In genomic region chr6:128836955-128837334, GRCm38 (mm10) we compare ENCODE assay signal across 10 mouse cellular contexts. TPM values are rescaled to one million over a fixed set of nuclear protein-coding genes. Genes with fewer than 3 reads are reported as not detected.
DNase-seq lines count a peak whose midpoint lies in the region; ATAC-seq and TF ChIP-seq lines count a peak whose summit lies in the region.
"Had no signal": no experiment of that assay in that cellular context is flagged by ENCODE, and none has a peak within 500 bp of the region (broad histone marks: within the 10 kb centered on the region; RNA-seq: fewer than 3 reads in every experiment).

No protein-coding gene starts in this region.

- TF ChIP-seq POLR2A in ES-Bruce4 (IDR thresholded peaks at IDR 0.05; ENCODE audit: insufficient read depth, low read length): no peak

- no peak for TF ChIP-seq CTCF in ES-Bruce4 (IDR thresholded peaks at IDR 0.05; ENCODE audit: low read depth, low read length)

- H3K36me3 ChIP-seq in heart, embryonic 13.5 days: no peaks in the 10 kb centered on the region
- H3K36me3 ChIP-seq in ES-Bruce4 (ENCODE audit: control insufficient read depth, insufficient read depth, low read length, poor library complexity, severe bottlenecking): no peaks in the 10 kb centered on the region
- H3K36me3 ChIP-seq in forebrain, embryonic 16.5 days (ENCODE audit: control insufficient read depth, insufficient read depth): no peaks in the 10 kb centered on the region
- H3K36me3 ChIP-seq in liver, embryonic 15.5 days (replicated peaks): no peaks in the 10 kb centered on the region

- peak overlapping the region; percentile 70; the same call in 1 of the 2 replicates for H3K27ac ChIP-seq in heart, embryonic 13.5 days (replicated peaks)
- H3K27ac ChIP-seq in ES-Bruce4 (ENCODE audit: insufficient read depth, low read length): no peak overlapping the region; the same call in 1 of the 2 replicates
- peak overlapping the region; percentile 94 for H3K27ac ChIP-seq in forebrain, embryonic 16.5 days (ENCODE audit: low read length)
- H3K27ac ChIP-seq in liver, embryonic 15.5 days (replicated peaks): no peak overlapping the region

- peaks cover 20% of the 10 kb centered on the region for H3K4me1 ChIP-seq in heart, embryonic 13.5 days
- H3K4me1 ChIP-seq in ES-Bruce4 (ENCODE audit: control insufficient read depth, insufficient read depth, low read length): no peaks in the 10 kb centered on the region
- peaks cover 15% of the 10 kb centered on the region for H3K4me1 ChIP-seq in forebrain, embryonic 16.5 days (replicated peaks; ENCODE audit: control insufficient read depth, insufficient read depth, low read length)
- H3K4me1 ChIP-seq in liver, embryonic 15.5 days (replicated peaks): peaks cover 46% of the 10 kb centered on the region

- 83% methylated on average over 6 of the region's 6 CpGs for WGBS in heart, embryonic 13.5 days
- 79% methylated on average over 6 of the region's 6 CpGs for WGBS in forebrain, embryonic 16.5 days
- 59% methylated on average over 6 of the region's 6 CpGs for WGBS in liver, embryonic 15.5 days (ENCODE audit: insufficient replicate concordance)

- intact Hi-C loops in heart, postnatal 25 days (cut with DNase I): loop anchor here (1.0 kb wide), 1 partner anchor 34 kb away; no protein-coding TSS in a partner anchor

- H3K4me3 ChIP-seq in heart, embryonic 13.5 days: peak overlapping the region; percentile 70
- no peak overlapping the region for H3K4me3 ChIP-seq in ES-Bruce4 (ENCODE audit: low read depth, low read length)
- H3K4me3 ChIP-seq in forebrain, embryonic 16.5 days (replicated peaks; ENCODE audit: low read length): peak overlapping the region; percentile 93
- peak overlapping the region; percentile 69; the same call in 1 of the 2 replicates for H3K4me3 ChIP-seq in liver, embryonic 15.5 days (replicated peaks)

- TF ChIP-seq EP300 in ES-Bruce4 (IDR thresholded peaks at IDR 0.05; ENCODE audit: insufficient read depth, low read depth, low read length): no peak

- no peak for DNase-seq in heart, postnatal 25 days (ENCODE audit: low spot score)
- DNase-seq in c-Kit-positive CD71-positive TER-119-positive erythroid progenitor cells, embryonic 14.5 days (ENCODE audit: low spot score): no peak
- DNase-seq in adrenal gland, postnatal 25 days: no peak
- DNase-seq: lung, adult 18-20 months had no signal

- H3K27me3 ChIP-seq in heart, embryonic 13.5 days (replicated peaks): no peaks in the 10 kb centered on the region
- no peaks in the 10 kb centered on the region for H3K27me3 ChIP-seq in ES-Bruce4 (ENCODE audit: control insufficient read depth, insufficient read depth, low read length, poor library complexity, severe bottlenecking)
- H3K27me3 ChIP-seq in forebrain, embryonic 16.5 days (replicated peaks; ENCODE audit: control insufficient read depth, insufficient read depth, low read length): no peaks in the 10 kb centered on the region
- no peaks in the 10 kb centered on the region for H3K27me3 ChIP-seq in liver, embryonic 15.5 days

- H3K9ac ChIP-seq in heart, embryonic 13.5 days: peak overlapping the region; percentile 81; the same call in 1 of the 2 replicates
- H3K9ac ChIP-seq in ES-Bruce4 (ENCODE audit: low read depth, poor library complexity, severe bottlenecking): peak overlapping the region; percentile 73; the same call in 1 of the 2 replicates
- no peak overlapping the region for H3K9ac ChIP-seq in forebrain, embryonic 16.5 days (replicated peaks; ENCODE audit: low read depth, low read length)
- H3K9ac ChIP-seq in liver, embryonic 15.5 days: no peak overlapping the region

- ATAC-seq in heart, embryonic 13.5 days (ENCODE audit: extremely low read depth, insufficient number of reproducible peaks, low FRiP score, low TSS enrichment): no peak
- ATAC-seq in forebrain, embryonic 16.5 days: no peak
- ATAC-seq in liver, embryonic 15.5 days (ENCODE audit: insufficient read depth): no peak
- no peak for ATAC-seq in erythroblast, adult 5-6 weeks (replicated peaks; ENCODE audit: low FRiP score, poor library complexity, severe bottlenecking)

- peak overlapping the region; percentile 89 for H3K4me2 ChIP-seq in heart, embryonic 13.5 days
- peak overlapping the region; percentile 49 for H3K4me2 ChIP-seq in forebrain, embryonic 16.5 days (ENCODE audit: low read length)
- peak overlapping the region; percentile 84 for H3K4me2 ChIP-seq in liver, embryonic 15.5 days

- no peaks in the 10 kb centered on the region for H3K9me3 ChIP-seq in heart, embryonic 13.5 days
- H3K9me3 ChIP-seq in ES-Bruce4 (replicated peaks; ENCODE audit: control insufficient read depth, insufficient read depth, low read length, poor library complexity, severe bottlenecking): no peaks in the 10 kb centered on the region
- H3K9me3 ChIP-seq in forebrain, embryonic 16.5 days (ENCODE audit: control insufficient read depth, low read length): no peaks in the 10 kb centered on the region
- H3K9me3 ChIP-seq in liver, embryonic 15.5 days (replicated peaks): no peaks in the 10 kb centered on the region

RNA-seq across cellular contexts. Expression of gene Klrb1b, which starts 10.8 kb away (rescaled TPM):
- not detected in 2 replicates for polyA plus RNA-seq in heart, embryonic 13.5 days (2015; fragmentation: Nextera tagmentation; extraction: Ambion mirVana)
- under 1 TPM in 1 of 2 experiments, not detected in 1; 0.10 TPM for total RNA-seq in heart, postnatal 25 days (2021)
- polyA plus RNA-seq in ES-Bruce4 (2011; ENCODE audit: insufficient read depth, insufficient read length, low read depth, missing spikeins): not detected in 2 replicates
- not detected in 2 replicates for polyA plus RNA-seq in forebrain, embryonic 16.5 days (2015; fragmentation: Nextera tagmentation; extraction: Ambion mirVana)
- polyA plus RNA-seq in liver, embryonic 15.5 days (2015; fragmentation: Nextera tagmentation; extraction: Ambion mirVana): 0.18 and 0.23 TPM in 2 replicates
- not detected in 2 replicates for total RNA-seq in adrenal gland, postnatal 25 days (2021)
- 2.1 TPM in 1 of 2 replicates, not detected in the other for total RNA-seq in erythroblast, adult 5-6 weeks (2015; ENCODE audit: low replicate concordance)
- 0.94 TPM in 1 of 2 replicates, not detected in the other for total RNA-seq in erythroblast, adult 5-6 weeks (2017; ENCODE audit: low replicate concordance)
- total RNA-seq: ES-E14 had no signal

RNA-seq across cellular contexts. Expression of gene Gm44511, which starts 10.8 kb away (rescaled TPM):
- not detected in 2 replicates for polyA plus RNA-seq in heart, embryonic 13.5 days (2015; fragmentation: Nextera tagmentation; extraction: Ambion mirVana)
- total RNA-seq in heart, postnatal 25 days (2021): not detected
- polyA plus RNA-seq in ES-Bruce4 (2011; ENCODE audit: insufficient read depth, insufficient read length, low read depth, missing spikeins): not detected in 2 replicates
- not detected in 2 replicates for polyA plus RNA-seq in forebrain, embryonic 16.5 days (2015; fragmentation: Nextera tagmentation; extraction: Ambion mirVana)
- not detected in 2 replicates for polyA plus RNA-seq in liver, embryonic 15.5 days (2015; fragmentation: Nextera tagmentation; extraction: Ambion mirVana)
- not detected in 2 replicates for total RNA-seq in adrenal gland, postnatal 25 days (2021)
- total RNA-seq in erythroblast, adult 5-6 weeks (2015; ENCODE audit: low replicate concordance): 1.7 and 3.8 TPM in 2 replicates
- total RNA-seq in erythroblast, adult 5-6 weeks (2017; ENCODE audit: low replicate concordance): not detected in 2 replicates
- total RNA-seq: ES-E14 had no signal

RNA-seq across cellular contexts. Expression of gene Klrb1c, which starts 47.9 kb away (rescaled TPM):
- 0.15 TPM in 1 of 2 replicates, not detected in the other for polyA plus RNA-seq in heart, embryonic 13.5 days (2015; fragmentation: Nextera tagmentation; extraction: Ambion mirVana)
- total RNA-seq in heart, postnatal 25 days (2021): under 1 TPM in 1 of 2 experiments, not detected in 1; 0.28 TPM
- not detected in 2 replicates for polyA plus RNA-seq in ES-Bruce4 (2011; ENCODE audit: insufficient read depth, insufficient read length, low read depth, missing spikeins)
- 0.15 TPM in 1 of 2 replicates, not detected in the other for polyA plus RNA-seq in forebrain, embryonic 16.5 days (2015; fragmentation: Nextera tagmentation; extraction: Ambion mirVana)
- polyA plus RNA-seq in liver, embryonic 15.5 days (2015; fragmentation: Nextera tagmentation; extraction: Ambion mirVana): 0.25 and 0.37 TPM in 2 replicates
- total RNA-seq in adrenal gland, postnatal 25 days (2021): not detected in 2 replicates
- total RNA-seq in erythroblast, adult 5-6 weeks (2015; ENCODE audit: low replicate concordance): not detected in 2 replicates
- 0.68 and 1.8 TPM in 2 replicates for total RNA-seq in erythroblast, adult 5-6 weeks (2017; ENCODE audit: low replicate concordance)

RNA-seq across cellular contexts. Expression of gene Clec2i, which starts 50.4 kb away (rescaled TPM):
- not detected in 2 replicates for polyA plus RNA-seq in heart, embryonic 13.5 days (2015; fragmentation: Nextera tagmentation; extraction: Ambion mirVana)
- total RNA-seq in heart, postnatal 25 days (2021): under 1 TPM in 1 of 2 experiments, not detected in 1; 0.23 TPM
- not detected in 2 replicates for polyA plus RNA-seq in ES-Bruce4 (2011; ENCODE audit: insufficient read depth, insufficient read length, low read depth, missing spikeins)
- polyA plus RNA-seq in forebrain, embryonic 16.5 days (2015; fragmentation: Nextera tagmentation; extraction: Ambion mirVana): not detected in 2 replicates
- 0.17 and 0.25 TPM in 2 replicates for polyA plus RNA-seq in liver, embryonic 15.5 days (2015; fragmentation: Nextera tagmentation; extraction: Ambion mirVana)
- total RNA-seq in adrenal gland, postnatal 25 days (2021): not detected in 2 replicates
- 2.7 and 5.4 TPM in 2 replicates for total RNA-seq in erythroblast, adult 5-6 weeks (2015; ENCODE audit: low replicate concordance)
- total RNA-seq in erythroblast, adult 5-6 weeks (2017; ENCODE audit: low replicate concordance): 3.8 and 4.0 TPM in 2 replicates

RNA-seq across cellular contexts. Expression of gene BC035044, which starts 54.0 kb away (rescaled TPM):
- polyA plus RNA-seq in heart, embryonic 13.5 days (2015; fragmentation: Nextera tagmentation; extraction: Ambion mirVana): 0.45 and 0.60 TPM in 2 replicates
- total RNA-seq in heart, postnatal 25 days (2021): under 1 TPM; 0.28 to 0.42 TPM
- not detected in 2 replicates for polyA plus RNA-seq in ES-Bruce4 (2011; ENCODE audit: insufficient read depth, insufficient read length, low read depth, missing spikeins)
- polyA plus RNA-seq in forebrain, embryonic 16.5 days (2015; fragmentation: Nextera tagmentation; extraction: Ambion mirVana): 0.31 and 0.34 TPM in 2 replicates
- polyA plus RNA-seq in liver, embryonic 15.5 days (2015; fragmentation: Nextera tagmentation; extraction: Ambion mirVana): 5.8 and 6.9 TPM in 2 replicates
- 0.18 TPM in 1 of 2 replicates, not detected in the other for total RNA-seq in adrenal gland, postnatal 25 days (2021)
- total RNA-seq in erythroblast, adult 5-6 weeks (2015; ENCODE audit: low replicate concordance): 11.3 and 24.5 TPM in 2 replicates
- 14.5 and 19.4 TPM in 2 replicates for total RNA-seq in erythroblast, adult 5-6 weeks (2017; ENCODE audit: low replicate concordance)
- total RNA-seq: ES-E14 had no signal

Comparison
In these comparisons a context has a peak if more than half of its experiments do, and no peak if none do; other contexts are left out.
1. H3K27ac ChIP-seq: peak in heart, embryonic 13.5 days (single experiment) and forebrain, embryonic 16.5 days (single experiment); none in ES-Bruce4 (single experiment) and liver, embryonic 15.5 days (single experiment).
2. H3K9ac ChIP-seq: peak in heart, embryonic 13.5 days (single experiment) and ES-Bruce4 (single experiment); none in forebrain, embryonic 16.5 days (single experiment) and liver, embryonic 15.5 days (single experiment).
3. Peak in every context shown above with its lines, with median percentiles within 50 percentile points of each other: H3K4me2 ChIP-seq.